Mouse (Mus musculus) lung, postnatal 0 days (tissue): ENCODE results near the gene Mob3a. TPM values are rescaled to one million over a fixed set of nuclear protein-coding genes. Genes with fewer than 3 reads are reported as not detected.

Source experiments
- ATAC-seq: fragments of 200-750 bp; cut with Nextera tagmentation; 2 replicates; pipeline ENCODE4 v1.8.0; 2017; ENCODE audit warnings: moderate library complexity
- DNase-seq: peaks from one replicate; pipeline ENCODE4 v3.0.0-alpha.2; 2016; ENCODE audit warnings: low spot score
- H3K27ac ChIP-seq: fragments of 300-500 bp; sonication (generic); 2 replicates; pipeline ENCODE4 v1.5.1; 2014; ENCODE audit warnings: antibody characterized with exemption, mild to moderate bottlenecking, low read length, mixed read lengths
- H3K27me3 ChIP-seq: fragments of 300-500 bp; sonication (generic); replicated peaks from 2 replicates; pipeline ENCODE4 v1.6.1; 2014; ENCODE audit warnings: low read length, mixed read lengths; ENCODE audit not compliant: insufficient read depth
- H3K36me3 ChIP-seq: fragments of 300-500 bp; sonication (generic); 2 replicates; pipeline ENCODE4 v1.6.1; 2014; ENCODE audit warnings: low read length, mixed read lengths; ENCODE audit not compliant: insufficient read depth
- H3K4me1 ChIP-seq: fragments of 300-500 bp; sonication (generic); 2 replicates; pipeline ENCODE4 v1.6.1; 2014; ENCODE audit warnings: antibody characterized with exemption, low read depth, low read length, mixed read lengths; ENCODE audit not compliant: insufficient read depth
- H3K4me2 ChIP-seq: fragments of 300-500 bp; sonication (generic); replicated peaks from 2 replicates; pipeline ENCODE4 v1.6.1; 2014; ENCODE audit warnings: low read depth, mild to moderate bottlenecking, low read length, moderate library complexity, mixed read lengths
- H3K4me3 ChIP-seq: fragments of 300-500 bp; sonication (generic); 2 replicates; pipeline ENCODE4 v1.5.1; 2014; ENCODE audit warnings: low read depth, low read length
- H3K9ac ChIP-seq: fragments of 300-500 bp; sonication (generic); replicated peaks from 2 replicates; pipeline ENCODE4 v1.6.1; 2014; ENCODE audit warnings: low read depth, mild to moderate bottlenecking
- H3K9me3 ChIP-seq: fragments of 300-500 bp; sonication (generic); 2 replicates; pipeline ENCODE4 v1.6.1; 2016; ENCODE audit warnings: low read length, mixed read lengths
- CTCF ChIP-seq: IDR thresholded peaks from 2 replicates; pipeline ENCODE4 v1.5.1; 2016; ENCODE audit warnings: antibody characterized with exemption, mild to moderate bottlenecking
- EP300 ChIP-seq: IDR thresholded peaks from 2 replicates; pipeline ENCODE4 v1.6.1; 2016; ENCODE audit warnings: antibody characterized with exemption, mild to moderate bottlenecking, control low read depth
- WGBS: fragments of 180-500 bp; shearing (Covaris S2); extraction: QIAGEN DNeasy Blood & Tissue Kit; methylation state at CpG from one replicate; pipeline ENCODE4 v1.1.7; 2014; 5-methylcytosine and 5-hydroxymethylcytosine counted together
- polyA plus RNA-seq: library from polyadenylated mRNA; unstranded; fragments of >200 nt; fragmentation: Nextera tagmentation; extraction: Ambion mirVana; gene quantifications from 2 replicates; pipeline ENCODE4 v1.2.1, GENCODE M21; 2015

The Mob3a gene
- polyA plus RNA-seq, 1 experiment from 2014 or later = 32.6 TPM

GRCm38 (mm10) chr10:80692249-80693165, 9.3 kb downstream of the Mob3a start:
- no peak overlapping the region for H3K4me3 ChIP-seq
- peaks cover 13% of the 10 kb centered on the region; the same call in 1 of the 2 replicates for H3K36me3 ChIP-seq
- no peak overlapping the region for H3K4me2 ChIP-seq
- ATAC-seq (no peak), DNase-seq (no peak)
- H3K27me3 ChIP-seq = no peaks in the 10 kb centered on the region
- TF ChIP-seq EP300 = no peak
- TF ChIP-seq CTCF = no peak
- H3K9ac ChIP-seq = no peak overlapping the region
- H3K27ac ChIP-seq = peak overlapping the region; percentile 32; the same call in 1 of the 2 replicates
- WGBS = 73% methylated on average over 14 of the region's 14 CpGs
- peaks cover 15% of the 10 kb centered on the region; the same call in 1 of the 2 replicates for H3K4me1 ChIP-seq
- H3K9me3 ChIP-seq = no peaks in the 10 kb centered on the region

GRCm38 (mm10) chr10:80687850-80688249, 13.9 kb downstream of the Mob3a start:
- DNase-seq = peak; percentile 93
- H3K9ac ChIP-seq = no peak overlapping the region
- ATAC-seq = peak; percentile 88
- peak; percentile 87 for TF ChIP-seq CTCF
- no peak for TF ChIP-seq EP300
- H3K4me1 ChIP-seq = no peaks in the 10 kb centered on the region
- no peaks in the 10 kb centered on the region for H3K27me3 ChIP-seq
- no peaks in the 10 kb centered on the region for H3K9me3 ChIP-seq
- WGBS = 16% methylated on average over 5 of the region's 5 CpGs
- H3K4me2 ChIP-seq = no peak overlapping the region
- H3K27ac ChIP-seq = no peak overlapping the region
- peaks cover 33% of the 10 kb centered on the region; the same call in 1 of the 2 replicates for H3K36me3 ChIP-seq
- no peak overlapping the region for H3K4me3 ChIP-seq

- H3K36me3 ChIP-seq = peaks cover 33% of the 10 kb centered on the region; the same call in 1 of the 2 replicates
- H3K27ac ChIP-seq = no peak overlapping the region
- ATAC-seq = no peak
- 81% methylated on average over 3 of the region's 3 CpGs for WGBS
- TF ChIP-seq EP300 = no peak
- TF ChIP-seq CTCF = no peak
- no peak overlapping the region for H3K9ac ChIP-seq
- H3K9me3 ChIP-seq = no peaks in the 10 kb centered on the region
- H3K4me2 ChIP-seq = no peak overlapping the region
- no peak overlapping the region for H3K4me3 ChIP-seq
- DNase-seq = no peak
- no peaks in the 10 kb centered on the region for H3K27me3 ChIP-seq
- no peaks in the 10 kb centered on the region for H3K4me1 ChIP-seq
Measured at GRCm38 (mm10) chr10:80686617-80687016, 15.2 kb downstream of the Mob3a start.

GRCm38 (mm10) chr10:80684984-80685383, 16.8 kb downstream of the Mob3a start:
- WGBS = 72% methylated on average over 4 of the region's 4 CpGs
- H3K27me3 ChIP-seq = no peaks in the 10 kb centered on the region
- TF ChIP-seq EP300 = no peak
- TF ChIP-seq CTCF = no peak
- no peak overlapping the region for H3K4me2 ChIP-seq
- no peak for DNase-seq
- H3K27ac ChIP-seq = no peak overlapping the region
- no peak for ATAC-seq
- H3K9ac ChIP-seq = no peak overlapping the region
- H3K36me3 ChIP-seq = peaks cover 29% of the 10 kb centered on the region; the same call in 1 of the 2 replicates
- H3K4me3 ChIP-seq = no peak overlapping the region
- H3K9me3 ChIP-seq = no peaks in the 10 kb centered on the region
- peaks cover under 1% of the 10 kb centered on the region; the same call in 1 of the 2 replicates for H3K4me1 ChIP-seq

- H3K4me1 ChIP-seq = peaks cover 8% of the 10 kb centered on the region
- DNase-seq (peak; percentile 85), ATAC-seq (peak; percentile 62)
- peaks cover 22% of the 10 kb centered on the region; the same call in 1 of the 2 replicates for H3K36me3 ChIP-seq
- no peaks in the 10 kb centered on the region for H3K9me3 ChIP-seq
- H3K4me3 ChIP-seq = no peak overlapping the region
- H3K27me3 ChIP-seq = no peaks in the 10 kb centered on the region
- H3K27ac ChIP-seq = no peak overlapping the region
- TF ChIP-seq CTCF (peak; percentile 98), EP300 (no peak)
- WGBS = 59% methylated on average over 6 of the region's 6 CpGs
- H3K4me2 ChIP-seq = no peak overlapping the region
- H3K9ac ChIP-seq = no peak overlapping the region
Measured at GRCm38 (mm10) chr10:80684214-80684613, 17.6 kb downstream of the Mob3a start.

GRCm38 (mm10) chr10:80683647-80684046, 18.1 kb downstream of the Mob3a start:
- TF ChIP-seq EP300 = no peak
- TF ChIP-seq CTCF = no peak
- Histone ChIP-seq H3K36me3 (peaks cover 20% of the 10 kb centered on the region; the same call in 1 of the 2 replicates), H3K4me3 (no peak overlapping the region), H3K4me2 (no peak overlapping the region), H3K27me3 (no peaks in the 10 kb centered on the region), H3K9ac (no peak overlapping the region), H3K27ac (no peak overlapping the region), H3K4me1 (peaks cover 12% of the 10 kb centered on the region), H3K9me3 (no peaks in the 10 kb centered on the region)
- no peak for ATAC-seq
- DNase-seq = no peak
- WGBS = 100% methylated on average over 1 of the region's 1 CpGs
